Mouse (Mus musculus) midbrain, embryonic 12.5 days (tissue): Measurements from ENCODE around the gene Ankrd6. TPM values are rescaled to one million over a fixed set of nuclear protein-coding genes. Genes with fewer than 3 reads are reported as not detected.

Experiments
- ATAC-seq: fragments of 200-750 bp; cut with Nextera tagmentation; 2 replicates; pipeline ENCODE4 v1.8.0; 2017; ENCODE audit warnings: low read depth, moderate TSS enrichment, moderate library complexity; ENCODE audit not compliant: low FRiP score
- H3K27ac ChIP-seq: fragments of 300-500 bp; sonication (generic); replicated peaks from 2 replicates; pipeline ENCODE4 v1.5.1; 2016; ENCODE audit warnings: mild to moderate bottlenecking
- H3K27me3 ChIP-seq: fragments of 300-500 bp; sonication (generic); 2 replicates; pipeline ENCODE4 v1.6.1; 2016; ENCODE audit warnings: mild to moderate bottlenecking
- H3K36me3 ChIP-seq: fragments of 300-500 bp; sonication (generic); 2 replicates; pipeline ENCODE4 v1.6.1; 2016
- H3K4me1 ChIP-seq: fragments of 300-500 bp; sonication (generic); 2 replicates; pipeline ENCODE4 v1.6.1; 2016
- H3K4me2 ChIP-seq: fragments of 300-500 bp; sonication (generic); replicated peaks from 2 replicates; pipeline ENCODE4 v1.6.1; 2016; ENCODE audit warnings: mild to moderate bottlenecking, moderate library complexity
- H3K4me3 ChIP-seq: fragments of 300-500 bp; sonication (generic); 2 replicates; pipeline ENCODE4 v1.5.1; 2016; ENCODE audit warnings: mild to moderate bottlenecking
- H3K9ac ChIP-seq: fragments of 300-500 bp; sonication (generic); replicated peaks from 2 replicates; pipeline ENCODE4 v1.6.1; 2016; ENCODE audit warnings: mild to moderate bottlenecking, moderate library complexity
- H3K9me3 ChIP-seq: fragments of 300-500 bp; sonication (generic); 2 replicates; pipeline ENCODE4 v1.6.1; 2016; ENCODE audit warnings: mild to moderate bottlenecking
- WGBS: fragments of 180-500 bp; shearing (Covaris S2); methylation state at CpG from one replicate; pipeline ENCODE4 v1.1.7; 2016; 5-methylcytosine and 5-hydroxymethylcytosine counted together
- polyA plus RNA-seq: library from polyadenylated mRNA; unstranded; fragments of >200 nt; fragmentation: Nextera tagmentation; extraction: Ambion mirVana; gene quantifications from 2 replicates; pipeline ENCODE4 v1.2.1, GENCODE M21; 2016

Gene Ankrd6
- polyA plus RNA-seq, 1 experiment from 2014 or later = 39.9 TPM

DNA sequence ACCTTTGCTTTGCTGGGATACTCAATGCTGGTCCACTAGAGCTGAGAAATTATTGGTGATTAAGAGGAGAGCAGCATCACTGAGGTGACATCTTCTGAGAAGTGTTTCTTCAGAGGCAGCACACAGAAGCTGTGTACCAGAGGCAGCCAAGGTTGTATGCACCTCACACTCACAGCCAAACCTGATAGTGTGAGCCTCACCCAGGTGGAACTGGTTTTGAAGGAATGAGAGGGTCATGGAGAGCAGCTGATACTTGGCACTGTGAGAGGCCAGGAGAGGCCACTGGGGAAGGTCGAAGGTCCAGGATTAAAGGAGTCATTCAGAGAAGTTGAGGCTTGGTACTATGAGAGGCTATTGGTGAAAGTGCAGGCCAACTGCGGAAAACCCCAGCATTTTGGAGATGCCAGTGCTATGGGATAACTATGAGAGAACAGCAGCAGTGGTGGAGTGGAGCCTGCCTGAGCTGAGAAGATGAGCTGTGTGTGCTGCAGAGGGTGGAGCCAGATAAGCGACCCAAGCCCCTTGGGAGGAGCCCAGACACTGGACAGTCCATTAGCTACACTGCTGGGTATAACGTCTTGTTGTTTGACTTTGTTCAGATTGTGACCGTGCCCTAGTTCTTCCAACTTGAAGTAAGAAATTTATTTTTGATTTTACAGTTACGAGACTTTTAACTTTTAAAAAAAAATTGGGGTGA lies 33.8 kb downstream of the Ankrd6 start:
- Histone ChIP-seq H3K9ac (no peak overlapping the region), H3K4me1 (peaks cover 53% of the 10 kb centered on the region), H3K27ac (peak overlapping the region; percentile 50), H3K9me3 (no peaks in the 10 kb centered on the region), H3K36me3 (peaks cover 5% of the 10 kb centered on the region; the same call in 1 of the 2 replicates), H3K4me3 (no peak overlapping the region), H3K27me3 (no peaks in the 10 kb centered on the region), H3K4me2 (no peak overlapping the region)
- no peak for ATAC-seq
- 56% methylated on average over 6 of the region's 6 CpGs for WGBS

DNA sequence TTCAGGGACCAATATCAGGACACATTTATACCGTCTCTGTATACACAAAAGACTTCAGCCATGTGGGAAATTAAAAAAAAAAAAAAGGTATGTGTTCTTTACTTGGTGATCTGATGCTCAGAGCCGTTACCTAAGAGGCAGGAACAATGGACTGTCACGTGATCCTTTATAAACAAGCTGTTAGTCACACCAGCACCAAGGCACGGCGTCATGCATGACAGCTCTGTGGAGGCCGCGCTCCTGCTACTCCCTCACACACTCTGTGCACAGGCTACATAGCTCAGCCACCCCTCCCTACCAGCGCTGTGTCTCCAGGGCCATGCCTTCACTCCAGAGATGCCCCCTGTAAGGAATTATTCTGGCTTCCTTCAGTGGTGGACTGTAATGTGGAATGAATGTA lies 34.7 kb downstream of the Ankrd6 start:
- no peak overlapping the region for H3K4me3 ChIP-seq
- H3K4me1 ChIP-seq = peaks cover 44% of the 10 kb centered on the region
- H3K9ac ChIP-seq = no peak overlapping the region
- no peaks in the 10 kb centered on the region for H3K9me3 ChIP-seq
- peak; percentile 82 for ATAC-seq
- peaks cover 5% of the 10 kb centered on the region; the same call in 1 of the 2 replicates for H3K36me3 ChIP-seq
- H3K27ac ChIP-seq = peak overlapping the region; percentile 50
- no peaks in the 10 kb centered on the region for H3K27me3 ChIP-seq
- WGBS = 40% methylated on average over 8 of the region's 8 CpGs
- H3K4me2 ChIP-seq = no peak overlapping the region

DNA sequence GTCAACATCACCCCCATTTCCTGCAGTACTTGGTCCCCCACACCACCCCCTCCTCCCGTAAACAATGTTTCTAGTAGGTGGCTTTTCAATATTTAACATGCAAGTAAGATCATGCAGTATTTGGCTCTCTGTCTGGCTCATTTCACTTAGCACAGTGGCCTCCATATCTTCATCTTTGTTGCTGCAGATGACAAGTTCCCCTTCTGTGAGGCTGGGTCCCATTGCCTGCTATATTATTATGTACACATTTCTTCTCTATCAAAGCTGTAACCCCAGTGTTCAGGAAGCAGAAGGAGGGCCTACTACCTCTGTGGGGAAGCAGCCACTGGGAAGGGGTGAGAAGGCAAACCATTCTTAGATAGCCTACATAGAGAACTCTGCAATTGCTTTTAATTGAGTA lies 40.6 kb downstream of the Ankrd6 start:
- H3K27ac ChIP-seq = no peak overlapping the region
- H3K27me3 ChIP-seq = no peaks in the 10 kb centered on the region
- 88% methylated on average over 1 of the region's 1 CpGs for WGBS
- no peaks in the 10 kb centered on the region for H3K9me3 ChIP-seq
- H3K9ac ChIP-seq = no peak overlapping the region
- no peaks in the 10 kb centered on the region for H3K4me1 ChIP-seq
- H3K4me2 ChIP-seq = no peak overlapping the region
- H3K4me3 ChIP-seq = no peak overlapping the region
- H3K36me3 ChIP-seq = peaks cover 5% of the 10 kb centered on the region; the same call in 1 of the 2 replicates
- ATAC-seq = no peak

DNA sequence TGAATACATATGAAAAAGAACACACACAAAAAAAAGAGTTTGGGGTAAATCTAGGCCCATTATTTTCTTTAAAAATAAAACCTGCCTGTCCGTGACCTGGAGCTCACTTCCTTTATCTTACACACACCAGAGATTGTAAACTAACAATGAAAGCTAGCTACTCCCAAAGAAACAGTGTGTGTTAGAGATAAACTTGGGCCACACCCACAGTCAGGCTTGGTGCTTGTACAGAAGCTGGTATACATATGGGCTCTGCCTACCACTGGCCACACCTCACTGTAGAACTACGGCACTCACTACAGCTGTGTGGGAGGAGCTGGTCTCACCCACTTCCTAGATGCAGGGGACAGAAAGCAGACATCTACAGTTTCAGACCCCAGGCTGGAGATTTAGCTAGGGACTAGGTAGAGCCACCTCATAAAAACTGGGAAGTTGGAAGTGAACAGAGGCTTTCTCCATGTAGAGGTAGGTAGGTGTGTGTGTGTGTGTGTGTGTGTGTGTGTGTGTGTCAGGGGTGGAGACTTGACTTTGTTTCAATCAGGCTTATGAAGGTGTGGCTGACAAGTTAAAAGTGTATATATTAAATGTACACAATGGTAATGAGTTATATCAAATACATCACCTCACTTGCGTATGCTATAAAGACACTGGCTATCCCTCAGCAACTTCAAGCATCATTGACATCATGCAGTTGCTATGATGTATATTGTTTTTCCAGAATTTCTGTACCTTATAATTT lies 41.2 kb downstream of the Ankrd6 start:
- H3K4me3 ChIP-seq = no peak overlapping the region
- no peak overlapping the region for H3K9ac ChIP-seq
- H3K27me3 ChIP-seq = no peaks in the 10 kb centered on the region
- H3K27ac ChIP-seq = no peak overlapping the region
- peaks cover 5% of the 10 kb centered on the region; the same call in 1 of the 2 replicates for H3K36me3 ChIP-seq
- WGBS = 84% methylated on average over 3 of the region's 3 CpGs
- H3K4me2 ChIP-seq = no peak overlapping the region
- no peaks in the 10 kb centered on the region for H3K9me3 ChIP-seq
- ATAC-seq = no peak
- H3K4me1 ChIP-seq = no peaks in the 10 kb centered on the region

DNA sequence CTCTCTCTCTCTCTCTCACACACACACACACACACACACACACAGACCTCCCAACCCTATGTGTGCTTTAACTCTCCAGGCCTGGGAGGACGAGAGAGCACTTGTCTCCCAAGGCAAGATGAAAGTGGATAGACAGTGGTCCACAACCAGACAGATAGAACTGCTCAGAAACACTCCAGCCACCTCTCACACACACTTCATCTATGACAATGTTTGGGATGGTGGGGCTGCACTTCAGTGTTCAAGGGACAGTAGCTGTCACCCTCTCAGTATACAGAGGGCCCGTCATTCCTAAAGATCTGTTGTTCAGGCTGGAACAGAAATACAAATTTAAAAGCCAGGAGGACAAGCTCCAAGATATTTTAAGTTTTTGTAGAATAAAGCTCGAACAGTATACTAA lies 43.0 kb downstream of the Ankrd6 start:
- H3K9ac ChIP-seq = no peak overlapping the region
- no peak for ATAC-seq
- H3K36me3 ChIP-seq = no peaks in the 10 kb centered on the region
- no peak overlapping the region for H3K4me3 ChIP-seq
- H3K4me1 ChIP-seq = no peaks in the 10 kb centered on the region
- H3K27me3 ChIP-seq = no peaks in the 10 kb centered on the region
- no peak overlapping the region for H3K27ac ChIP-seq
- no peaks in the 10 kb centered on the region for H3K9me3 ChIP-seq
- 86% methylated on average over 3 of the region's 3 CpGs for WGBS
- no peak overlapping the region for H3K4me2 ChIP-seq

DNA sequence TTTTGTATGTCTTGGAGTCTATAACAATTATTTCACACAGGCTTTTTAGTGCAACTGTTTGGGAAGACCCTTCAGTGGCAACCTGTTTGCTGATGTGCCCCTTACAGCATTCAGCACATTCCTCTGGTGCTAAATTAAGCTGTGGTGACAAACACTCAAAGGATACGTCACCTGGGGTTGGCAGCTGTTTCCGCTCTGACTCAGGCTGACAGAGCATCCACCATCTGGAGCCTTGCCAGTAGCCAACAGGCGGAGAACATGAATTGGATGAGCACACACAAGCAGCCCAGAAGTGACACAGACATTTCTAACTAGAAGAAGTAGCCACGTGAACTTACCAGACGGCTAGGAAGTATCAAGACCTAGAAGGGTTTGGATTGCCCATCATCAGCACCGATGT lies 44.0 kb downstream of the Ankrd6 start:
- no peaks in the 10 kb centered on the region for H3K36me3 ChIP-seq
- no peaks in the 10 kb centered on the region for H3K9me3 ChIP-seq
- H3K27ac ChIP-seq = no peak overlapping the region
- H3K27me3 ChIP-seq = no peaks in the 10 kb centered on the region
- WGBS = 86% methylated on average over 6 of the region's 6 CpGs
- no peak for ATAC-seq
- no peak overlapping the region for H3K4me2 ChIP-seq
- H3K4me1 ChIP-seq = no peaks in the 10 kb centered on the region
- no peak overlapping the region for H3K4me3 ChIP-seq
- H3K9ac ChIP-seq = no peak overlapping the region

DNA sequence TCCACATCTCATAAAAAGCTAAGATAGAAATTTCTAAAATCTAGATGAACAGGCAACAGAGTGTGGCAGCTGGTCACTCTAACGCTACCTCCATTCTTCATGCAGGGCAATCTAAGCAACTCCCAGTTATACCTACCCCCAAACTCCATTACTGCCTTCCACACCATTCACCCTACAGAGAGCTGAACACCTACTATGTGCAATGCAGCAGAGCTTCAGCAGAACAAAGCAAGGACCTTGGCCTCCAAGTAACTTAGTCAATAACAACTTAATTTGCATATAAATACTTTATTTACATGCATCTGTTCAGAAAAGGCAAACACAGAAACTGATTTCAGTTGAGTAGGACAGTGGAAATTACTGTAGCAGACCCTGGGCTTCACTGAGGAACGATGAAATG lies 44.7 kb downstream of the Ankrd6 start:
- Histone ChIP-seq H3K27ac (no peak overlapping the region), H3K9me3 (no peaks in the 10 kb centered on the region), H3K4me3 (no peak overlapping the region), H3K36me3 (no peaks in the 10 kb centered on the region), H3K27me3 (no peaks in the 10 kb centered on the region), H3K4me2 (no peak overlapping the region), H3K4me1 (no peaks in the 10 kb centered on the region), H3K9ac (no peak overlapping the region)
- WGBS = 93% methylated on average over 2 of the region's 2 CpGs
- ATAC-seq = no peak

DNA sequence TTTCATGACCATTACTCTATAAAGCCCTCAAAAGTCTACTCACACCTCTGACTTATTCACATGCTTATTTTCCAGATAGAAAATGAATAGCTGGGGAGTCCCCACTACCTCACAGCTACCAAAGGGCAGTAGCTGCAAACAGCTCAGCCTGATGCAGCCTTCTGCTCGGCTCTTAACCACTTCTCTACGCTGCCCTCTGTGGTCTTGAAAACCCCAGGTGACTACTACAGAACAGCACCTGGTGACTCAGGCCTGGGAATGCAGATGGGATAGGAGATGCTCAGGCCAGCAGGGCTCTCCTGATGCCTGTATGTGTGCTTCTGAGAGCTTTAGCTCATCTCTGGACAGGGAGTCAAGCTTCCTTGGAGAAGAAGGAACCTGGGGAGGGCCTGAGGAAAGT lies 45.3 kb downstream of the Ankrd6 start:
- no peak overlapping the region for H3K4me3 ChIP-seq
- H3K27ac ChIP-seq = no peak overlapping the region
- no peak overlapping the region for H3K9ac ChIP-seq
- H3K36me3 ChIP-seq = no peaks in the 10 kb centered on the region
- WGBS = 70% methylated on average over 2 of the region's 2 CpGs
- no peaks in the 10 kb centered on the region for H3K4me1 ChIP-seq
- H3K9me3 ChIP-seq = no peaks in the 10 kb centered on the region
- no peaks in the 10 kb centered on the region for H3K27me3 ChIP-seq
- no peak for ATAC-seq
- no peak overlapping the region for H3K4me2 ChIP-seq

DNA sequence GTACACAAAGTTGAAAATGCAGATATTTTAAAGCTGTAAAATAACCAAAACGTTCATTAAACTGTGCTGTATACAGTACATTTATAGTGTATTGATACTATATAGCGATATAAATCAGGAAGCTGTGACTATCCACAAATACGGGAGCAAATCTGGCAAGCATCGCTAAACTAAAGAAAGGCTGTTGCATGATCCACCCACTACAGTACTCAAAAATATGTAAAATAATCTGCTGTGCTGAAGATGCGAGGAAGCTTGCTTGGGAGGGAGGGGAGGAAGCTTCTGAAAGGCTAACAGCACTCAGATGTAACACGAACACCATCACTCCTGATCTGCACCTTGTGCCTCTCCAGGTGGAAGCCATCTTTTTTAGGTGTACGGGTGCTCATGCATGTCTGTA lies 46.8 kb downstream of the Ankrd6 start:
- Histone ChIP-seq H3K4me3 (no peak overlapping the region), H3K4me1 (0 out of 2 replicates have a peak, but pooled peaks cover 3% of the 10 kb centered on the region), H3K9ac (no peak overlapping the region), H3K9me3 (no peaks in the 10 kb centered on the region), H3K36me3 (no peaks in the 10 kb centered on the region), H3K27me3 (no peaks in the 10 kb centered on the region), H3K27ac (no peak overlapping the region), H3K4me2 (no peak overlapping the region)
- no peak for ATAC-seq
- 94% methylated on average over 7 of the region's 7 CpGs for WGBS

DNA sequence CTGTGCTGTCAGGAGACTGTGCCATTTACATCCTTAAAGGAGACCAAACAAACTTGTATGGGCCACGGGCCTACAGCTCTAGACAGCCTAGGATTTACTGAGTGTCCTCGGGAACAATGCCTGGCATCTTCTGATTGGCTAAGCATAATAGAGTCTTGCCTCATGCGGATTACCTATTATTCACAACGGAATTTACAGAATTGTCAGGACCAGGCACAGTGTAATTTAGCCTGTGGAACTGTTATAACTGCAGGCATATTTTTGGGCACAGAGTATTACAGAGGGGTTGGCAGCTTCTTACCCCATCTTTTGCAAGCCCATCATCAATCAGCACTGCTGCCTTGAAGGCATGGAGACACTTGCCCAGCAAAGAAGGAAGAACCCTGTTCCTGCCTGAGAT lies 51.6 kb downstream of the Ankrd6 start:
- Histone ChIP-seq H3K4me2 (no peak overlapping the region), H3K27me3 (no peaks in the 10 kb centered on the region), H3K27ac (no peak overlapping the region), H3K36me3 (peaks cover 21% of the 10 kb centered on the region), H3K9me3 (peaks cover 11% of the 10 kb centered on the region), H3K4me1 (0 out of 2 replicates have a peak, but pooled peaks cover 3% of the 10 kb centered on the region), H3K9ac (no peak overlapping the region), H3K4me3 (no peak overlapping the region)
- no peak for ATAC-seq
- 34% methylated on average over 4 of the region's 4 CpGs for WGBS

DNA sequence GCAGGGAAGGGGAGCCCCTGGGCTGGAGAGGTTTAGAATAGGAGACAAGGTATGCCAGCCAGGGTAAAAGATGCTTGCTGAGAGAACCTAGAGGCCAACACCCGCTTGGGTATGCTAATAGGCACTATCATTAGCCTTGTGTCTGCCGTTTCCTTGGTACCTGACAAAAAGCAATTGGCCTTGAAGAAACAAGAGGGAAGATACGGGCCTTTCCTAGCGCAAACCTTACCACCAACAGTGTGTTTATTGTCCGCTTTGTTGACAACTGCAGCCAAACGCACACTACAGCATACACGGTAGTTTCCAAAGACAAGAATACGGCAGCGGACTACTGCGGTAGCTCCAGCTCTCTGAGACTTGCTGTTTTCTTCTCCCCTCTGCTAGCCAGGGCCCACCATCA lies 59.3 kb downstream of the Ankrd6 start:
- Histone ChIP-seq H3K27me3 (no peaks in the 10 kb centered on the region), H3K9ac (no peak overlapping the region), H3K9me3 (peaks cover 16% of the 10 kb centered on the region), H3K4me3 (no peak overlapping the region), H3K27ac (no peak overlapping the region), H3K4me2 (no peak overlapping the region), H3K36me3 (peaks cover 15% of the 10 kb centered on the region), H3K4me1 (peaks cover 20% of the 10 kb centered on the region)
- no peak for ATAC-seq
- 87% methylated on average over 10 of the region's 10 CpGs for WGBS

DNA sequence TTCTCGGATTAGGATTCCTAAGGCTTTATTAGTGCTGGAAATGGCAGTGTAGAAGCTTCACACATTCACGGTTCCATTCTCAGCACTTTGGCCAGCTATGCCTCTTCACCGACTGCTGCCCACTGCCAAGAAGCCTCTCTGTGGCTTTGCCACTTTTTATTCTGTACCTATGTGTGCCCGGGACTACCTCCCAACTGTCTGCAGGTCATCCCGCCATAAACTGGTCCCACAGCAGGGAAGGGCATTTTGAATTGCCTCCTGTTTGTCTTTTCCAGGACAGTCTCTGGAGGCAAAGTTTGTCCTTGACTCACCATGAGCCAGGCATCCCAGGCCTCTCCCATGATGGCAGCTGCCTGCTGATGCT lies 59.9 kb downstream of the Ankrd6 start:
- no peak overlapping the region for H3K27ac ChIP-seq
- H3K9ac ChIP-seq = no peak overlapping the region
- H3K27me3 ChIP-seq = no peaks in the 10 kb centered on the region
- no peak for ATAC-seq
- H3K36me3 ChIP-seq = peaks cover 15% of the 10 kb centered on the region
- peaks cover 16% of the 10 kb centered on the region for H3K9me3 ChIP-seq
- H3K4me1 ChIP-seq = peaks cover 20% of the 10 kb centered on the region
- H3K4me3 ChIP-seq = no peak overlapping the region
- WGBS = 91% methylated on average over 5 of the region's 5 CpGs
- no peak overlapping the region for H3K4me2 ChIP-seq
